Mouse (Mus musculus): ENCODE data around the gene Plek2. TPM values are rescaled to one million over a fixed set of nuclear protein-coding genes. Genes with fewer than 3 reads are reported as not detected.

The Plek2 gene
- polyA plus RNA-seq, 1 experiment from 2014 or later, result 53.6 TPM

- ATAC-seq, result peak; percentile 99
These were observed 45.1 kb downstream of the Plek2 start, which contains the start of the genes Atp6v1d and Eif2s1 for GRCm38 (mm10) chr12:78861496-78862253. Gene Atp6v1d (minus strand): TSS chr12:78861638. Gene Eif2s1 (plus strand): TSS chr12:78861819.

GRCm38 (mm10) chr12:78860921-78861495 is 45.8 kb downstream of the Plek2 start:
- peak overlapping the region; percentile 93 for H3K27ac ChIP-seq
- no peaks in the 10 kb centered on the region for H3K27me3 ChIP-seq (replicated peaks)
- H3K9me3 ChIP-seq (replicated peaks), result no peaks in the 10 kb centered on the region
- peak overlapping the region; percentile 84 for H3K4me2 ChIP-seq
- no peak for ATAC-seq
- peak overlapping the region; percentile 84 for H3K9ac ChIP-seq
- H3K4me3 ChIP-seq, result peak overlapping the region; percentile 90
- WGBS (ENCODE audit: insufficient replicate concordance), result under 1% methylated on average over 30 of the region's 30 CpGs
- H3K36me3 ChIP-seq, result peaks cover 27% of the 10 kb centered on the region
- peaks cover 50% of the 10 kb centered on the region for H3K4me1 ChIP-seq

More at GRCm38 (mm10) chr12:78861496-78862253, 45.1 kb downstream of the Plek2 start, which contains the start of the genes Atp6v1d and Eif2s1:
- no peaks in the 10 kb centered on the region for H3K9me3 ChIP-seq (replicated peaks)
- H3K36me3 ChIP-seq, result peaks cover 24% of the 10 kb centered on the region
- H3K4me2 ChIP-seq, result peak within 1 kb of the TSS; percentile 84
- peak within 1 kb of the TSS; percentile 84 for H3K9ac ChIP-seq
- peak within 1 kb of the TSS; percentile 93 for H3K27ac ChIP-seq
- no peaks in the 10 kb centered on the region for H3K27me3 ChIP-seq (replicated peaks)
- H3K4me3 ChIP-seq, result peak within 1 kb of the TSS; percentile 90
- under 1% methylated on average over 55 of the region's 55 CpGs for WGBS (ENCODE audit: insufficient replicate concordance)
- H3K4me1 ChIP-seq, result peaks cover 50% of the 10 kb centered on the region

DNA sequence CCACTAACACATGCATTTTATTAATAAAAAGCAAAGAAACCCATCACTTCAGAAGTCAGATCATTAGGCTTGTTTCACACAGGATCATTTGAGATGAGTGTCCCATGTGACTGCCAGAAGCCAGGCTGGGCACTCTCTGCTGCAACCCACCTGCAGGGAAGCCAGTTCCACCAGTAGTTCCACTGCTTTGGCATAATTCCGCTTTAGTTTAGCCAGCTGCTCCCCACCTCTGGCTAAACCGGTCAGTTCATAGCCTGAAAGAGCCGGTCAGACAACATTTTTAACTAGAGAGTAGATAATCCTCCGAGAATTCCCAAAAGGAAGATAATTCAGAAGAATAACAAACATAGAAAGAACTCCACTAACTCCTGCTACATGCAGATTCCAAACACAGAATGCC is 58.5 kb downstream of the Plek2 start:
- Histone ChIP-seq H3K9ac (no peak overlapping the region), H3K36me3 (peaks cover 68% of the 10 kb centered on the region), H3K4me2 (no peak overlapping the region), H3K4me3 (no peak overlapping the region), H3K4me1 (no peaks in the 10 kb centered on the region), H3K27me3 (replicated peaks) (no peaks in the 10 kb centered on the region), H3K27ac (no peak overlapping the region), H3K9me3 (replicated peaks) (no peaks in the 10 kb centered on the region)
- ATAC-seq, result no peak
- 82% methylated on average over 4 of the region's 4 CpGs for WGBS (ENCODE audit: insufficient replicate concordance)

DNA sequence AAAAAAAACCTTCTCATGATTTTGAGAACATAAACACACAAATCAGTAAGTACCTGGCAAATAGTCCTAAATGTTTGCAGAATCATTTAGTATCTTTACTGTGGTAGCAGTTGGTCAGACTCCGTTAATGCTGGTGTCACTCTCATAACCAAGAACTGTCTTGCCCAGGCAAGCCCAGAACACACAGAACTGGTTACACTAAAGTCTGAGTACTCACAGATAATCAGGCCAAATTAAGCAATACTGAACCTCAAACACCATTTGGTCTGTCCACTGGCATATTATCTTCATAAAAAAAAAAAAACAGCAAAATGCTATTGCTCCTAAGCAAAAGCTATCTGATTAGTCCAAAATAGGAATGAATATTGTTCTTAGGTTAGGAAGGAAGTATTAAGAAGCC is 64.3 kb downstream of the Plek2 start:
- H3K9me3 ChIP-seq (replicated peaks), result no peaks in the 10 kb centered on the region
- peaks cover 78% of the 10 kb centered on the region for H3K36me3 ChIP-seq
- no peak overlapping the region for H3K4me2 ChIP-seq
- no peaks in the 10 kb centered on the region for H3K4me1 ChIP-seq
- no peak overlapping the region for H3K9ac ChIP-seq
- no peak overlapping the region for H3K4me3 ChIP-seq
- no peak for ATAC-seq
- H3K27ac ChIP-seq, result no peak overlapping the region
- 77% methylated on average over 1 of the region's 1 CpGs for WGBS (ENCODE audit: insufficient replicate concordance)
- H3K27me3 ChIP-seq (replicated peaks), result no peaks in the 10 kb centered on the region

- ATAC-seq, result no peak
- no peaks in the 10 kb centered on the region for H3K9me3 ChIP-seq (replicated peaks)
- no peaks in the 10 kb centered on the region for H3K27me3 ChIP-seq (replicated peaks)
- peaks cover 77% of the 10 kb centered on the region for H3K36me3 ChIP-seq
- no peak overlapping the region for H3K4me3 ChIP-seq
- no peak overlapping the region for H3K4me2 ChIP-seq
- no peak overlapping the region for H3K27ac ChIP-seq
- 0 out of 2 replicates have a peak, but pooled peaks cover 4% of the 10 kb centered on the region for H3K4me1 ChIP-seq
- WGBS (ENCODE audit: insufficient replicate concordance), result 77% methylated on average over 4 of the region's 4 CpGs
- H3K9ac ChIP-seq, result no peak overlapping the region
These were observed 66.9 kb downstream of the Plek2 start for GRCm38 (mm10) chr12:78839906-78840305.

Other genes with a start within 250 kb of the Plek2 start
- 0.17 TPM in 1 of 2 replicates, not detected in the other for gene Fam71d, start 215.4 kb downstream of the Plek2 start, polyA plus RNA-seq (2016; fragmentation: Nextera tagmentation; extraction: Ambion mirVana)
- 13.2 and 13.8 TPM in 2 replicates for gene Mpp5, start 158.1 kb downstream of the Plek2 start, polyA plus RNA-seq (2016; fragmentation: Nextera tagmentation; extraction: Ambion mirVana)
- gene Atp6v1d, start 45.3 kb downstream of the Plek2 start, polyA plus RNA-seq (2016; fragmentation: Nextera tagmentation; extraction: Ambion mirVana), result 37.2 and 37.4 TPM in 2 replicates
- gene Eif2s1, start 45.1 kb downstream of the Plek2 start, polyA plus RNA-seq (2016; fragmentation: Nextera tagmentation; extraction: Ambion mirVana), result 266 and 283 TPM in 2 replicates
- 3.7 and 3.8 TPM in 2 replicates for gene Tmem229b, start 100.7 kb upstream of the Plek2 start, polyA plus RNA-seq (2016; fragmentation: Nextera tagmentation; extraction: Ambion mirVana)
- 0.42 and 0.48 TPM in 2 replicates for gene Plekhh1, start 122.2 kb upstream of the Plek2 start, polyA plus RNA-seq (2016; fragmentation: Nextera tagmentation; extraction: Ambion mirVana)
- 10.5 and 10.7 TPM in 2 replicates for gene Pigh, start 182.7 kb upstream of the Plek2 start, polyA plus RNA-seq (2016; fragmentation: Nextera tagmentation; extraction: Ambion mirVana)
- gene Arg2, start 223.8 kb upstream of the Plek2 start, polyA plus RNA-seq (2016; fragmentation: Nextera tagmentation; extraction: Ambion mirVana), result 0.08 TPM in 2 replicates

Measured in liver, embryonic 12.5 days (tissue).